Mouse (Mus musculus) activated CD4-positive, CD25-positive, alpha-beta regulatory T cell (primary cell): ENCODE measurements around the gene Cds1. TPM values are rescaled to one million over a fixed set of nuclear protein-coding genes. Genes with fewer than 3 reads are reported as not detected.

ENCODE experiments used
- polyA plus RNA-seq, 2 experiments: library from polyadenylated mRNA; unstranded; fragments of 100-300 nt; shearing (Covaris generic); gene quantifications; one replicate each; pipeline ENCODE4 v1.2.1; 2017

Cds1 gene
- polyA plus RNA-seq = under 1 TPM; 0.19 to 0.20 TPM

GRCm38 (mm10) chr5:101764554-101765347 is at the start of gene Cds1:
Gene Cds1 (plus strand): TSS chr5:101765130.

Other genes starting within 250 kb of the Cds1 start
- gene Nkx6-1, start 100.1 kb upstream of the Cds1 start, polyA plus RNA-seq = under 1 TPM in 1 of 2 experiments, not detected in 1; 0.16 TPM